Mouse (Mus musculus): ENCODE data around the gene Pdia4.
"Not testable (repeated sequence)": the region's sequence is repeated elsewhere in the genome, so short reads cannot be mapped to it uniquely, and the experiment has no call there.

Pdia4 gene

DNA sequence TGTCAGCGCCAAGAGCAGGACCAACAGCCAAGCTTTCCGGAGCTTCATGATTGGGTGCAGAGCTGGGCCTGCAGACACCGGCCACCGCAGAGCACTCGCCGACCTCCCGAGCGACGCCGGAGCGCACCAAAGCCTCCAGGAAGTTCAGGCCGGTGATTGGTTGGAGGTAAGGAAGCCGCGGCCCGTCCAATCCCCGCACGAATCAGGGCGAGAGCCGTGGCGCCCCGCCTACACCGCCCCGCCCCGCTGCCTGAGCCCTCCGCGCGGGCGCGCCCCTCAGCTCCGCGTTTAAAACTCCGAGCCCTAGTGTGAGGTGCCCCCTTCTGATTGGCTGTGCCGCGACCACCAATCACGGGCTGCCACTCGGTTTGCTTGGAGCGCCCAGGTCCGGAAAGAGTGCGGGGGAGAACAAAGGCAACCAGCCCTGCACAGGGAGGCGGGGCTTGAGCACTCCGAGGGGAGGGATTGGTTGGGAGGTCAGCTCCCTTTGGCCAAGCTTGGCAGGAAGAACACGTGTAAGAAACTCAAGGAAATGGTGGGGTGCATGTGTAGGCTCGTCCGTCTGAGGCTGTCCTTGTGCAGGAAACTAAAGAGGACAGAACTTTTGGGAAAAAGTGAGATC, at the start of gene Pdia4:
Pdia4 (minus strand) TSS at position 174 of the 622 bp plus-strand sequence.
- in situ Hi-C loops (cut with MboI; ENCODE audit: unreplicated experiment in 2 of 2) = no loop called here

- in situ Hi-C loops (cut with MboI; ENCODE audit: unreplicated experiment in 2 of 2) = not testable (repeated sequence)
Measured at GRCm38 (mm10) chr6:47857729-47858128, 44.5 kb upstream of the Pdia4 start.

DNA sequence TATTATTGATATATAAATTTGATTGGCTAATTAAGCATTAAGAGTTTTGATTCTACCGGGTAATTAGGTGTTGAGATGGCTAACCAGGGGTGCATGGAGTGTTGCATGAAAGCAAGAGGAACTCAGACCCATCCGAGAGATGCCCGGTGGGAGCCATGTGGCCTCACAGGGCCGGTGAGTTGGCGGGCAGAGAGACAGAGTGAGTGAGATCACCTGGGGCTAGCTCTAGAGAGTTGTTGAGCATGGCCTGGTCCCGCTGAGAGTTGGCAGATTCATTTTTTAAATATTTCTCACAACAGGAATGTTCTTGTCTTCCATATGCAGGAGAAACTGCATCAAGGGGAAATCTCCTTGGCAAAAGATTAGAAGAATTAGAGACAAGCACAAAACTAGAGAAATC, 44.0 kb upstream of the Pdia4 start:
- in situ Hi-C loops (cut with MboI; ENCODE audit: unreplicated experiment in 2 of 2) = no loop called here

DNA sequence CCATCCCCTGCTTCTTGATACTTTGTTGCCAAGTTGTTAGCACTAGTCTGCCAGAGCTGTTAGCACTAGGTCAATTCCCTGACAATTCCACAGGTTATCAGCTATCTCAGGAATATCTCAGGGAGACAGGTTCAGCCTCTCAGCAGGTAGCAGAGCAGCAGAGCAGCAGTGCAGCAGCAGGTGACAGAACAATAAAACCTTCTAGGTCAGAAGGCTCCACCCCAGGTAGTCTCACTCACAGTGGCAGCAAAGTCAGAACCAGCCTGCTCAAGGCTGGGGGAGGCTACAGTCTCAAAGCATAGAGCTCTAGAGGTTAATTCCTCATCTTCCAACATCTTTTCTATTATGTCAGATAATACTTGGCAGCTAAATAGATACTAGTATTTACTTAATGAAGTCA, 32.5 kb upstream of the Pdia4 start:
- in situ Hi-C loops (cut with MboI; ENCODE audit: unreplicated experiment in 2 of 2) = no loop called here

DNA sequence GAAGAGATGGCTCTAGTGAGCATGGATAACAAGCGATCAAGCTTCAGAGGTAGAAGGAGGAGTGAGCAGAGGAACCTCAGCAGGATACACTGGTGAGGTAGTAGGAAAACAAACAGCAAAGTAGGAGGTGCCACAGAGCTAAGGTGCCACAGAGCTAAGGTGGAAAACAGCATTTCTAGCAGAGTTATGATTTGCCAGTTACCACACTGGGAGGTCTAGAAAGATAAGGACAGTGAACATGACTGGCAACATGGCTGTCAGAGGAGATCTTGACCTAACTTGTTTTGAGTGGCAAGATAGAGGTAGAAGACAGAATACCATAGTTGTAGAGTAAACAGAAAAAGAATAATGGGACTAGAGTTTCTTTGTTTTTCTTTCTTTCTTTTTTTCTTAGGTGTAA, 29.1 kb upstream of the Pdia4 start:
- in situ Hi-C loops (cut with MboI; ENCODE audit: unreplicated experiment in 2 of 2) = no loop called here

GRCm38 (mm10) chr6:47841831-47842230, 28.6 kb upstream of the Pdia4 start:
- in situ Hi-C loops (cut with MboI; ENCODE audit: unreplicated experiment in 2 of 2) = no loop called here

DNA sequence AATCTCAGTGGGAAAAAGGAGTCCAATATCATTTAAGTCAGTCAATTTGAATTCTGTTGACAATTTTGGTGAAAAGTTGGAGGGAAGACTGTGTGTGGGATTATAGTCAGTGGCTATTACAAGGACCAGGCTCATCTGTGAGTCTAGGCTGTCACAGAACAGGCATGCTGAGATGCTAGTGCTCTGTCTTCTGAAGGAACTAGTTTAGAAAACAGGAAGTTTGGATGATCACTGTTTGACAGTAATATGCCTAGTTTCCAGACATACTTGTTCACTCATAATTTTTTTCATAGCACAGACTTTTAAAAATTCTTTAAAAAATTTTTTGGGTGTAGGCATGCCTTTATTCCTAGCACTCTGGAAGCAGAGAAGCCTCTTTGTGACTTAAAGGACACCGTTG, 27.8 kb upstream of the Pdia4 start:
- in situ Hi-C loops (cut with MboI; ENCODE audit: unreplicated experiment in 2 of 2) = no loop called here

- in situ Hi-C loops (cut with MboI; ENCODE audit: unreplicated experiment in 2 of 2) = loop anchor here in 1 of 2 experiments (5.0 kb wide), 1 partner anchor 130 kb away; no protein-coding TSS in a partner anchor
Measured at GRCm38 (mm10) chr6:47837630-47838029, 24.4 kb upstream of the Pdia4 start.

- in situ Hi-C loops (cut with MboI; ENCODE audit: unreplicated experiment in 2 of 2) = loop anchor here in 1 of 2 experiments (5.0 kb wide), 1 partner anchor 131 kb away; no protein-coding TSS in a partner anchor
Measured at GRCm38 (mm10) chr6:47835984-47836521, 22.8 kb upstream of the Pdia4 start.

- in situ Hi-C loops (cut with MboI; ENCODE audit: unreplicated experiment in 2 of 2) = loop anchor here in 1 of 2 experiments (5.0 kb wide), 1 partner anchor 132 kb away; no protein-coding TSS in a partner anchor
Measured at GRCm38 (mm10) chr6:47835482-47835983, 22.3 kb upstream of the Pdia4 start, which contains the start of gene Zfp398. Gene Zfp398 (plus strand): TSS chr6:47835661.

- in situ Hi-C loops (cut with MboI; ENCODE audit: unreplicated experiment in 2 of 2) = no loop called here
Measured at GRCm38 (mm10) chr6:47832220-47832619, 19.0 kb upstream of the Pdia4 start.

- in situ Hi-C loops (cut with MboI; ENCODE audit: unreplicated experiment in 2 of 2) = no loop called here
Measured at GRCm38 (mm10) chr6:47830104-47831078, 17.2 kb upstream of the Pdia4 start, which contains the start of gene Zfp786. Gene Zfp786 (minus strand): TSS chr6:47830867.

- in situ Hi-C loops (cut with MboI; ENCODE audit: unreplicated experiment in 2 of 2) = loop anchor here (5.0 kb wide), 1 partner anchor 37 kb away; no protein-coding TSS in a partner anchor
Measured at GRCm38 (mm10) chr6:47828950-47829349, 15.7 kb upstream of the Pdia4 start.

DNA sequence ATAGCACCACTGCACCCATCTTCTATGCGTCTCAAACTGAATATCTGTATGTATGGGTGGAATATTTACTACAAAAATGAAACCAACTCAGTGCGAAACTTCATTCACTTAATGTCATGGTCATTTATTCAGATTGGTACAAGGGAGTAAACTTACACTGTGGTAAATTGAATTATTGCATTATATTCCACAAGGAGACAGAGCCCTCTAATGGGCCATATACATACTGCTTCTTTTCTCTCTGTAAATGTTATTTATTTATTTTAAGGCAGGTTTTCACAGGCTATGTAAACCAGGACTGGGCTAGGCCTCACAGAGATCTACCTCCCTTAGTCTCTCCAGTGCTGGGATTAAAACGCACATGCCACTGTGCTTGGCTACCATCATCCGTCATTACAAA, 14.2 kb upstream of the Pdia4 start:
- in situ Hi-C loops (cut with MboI; ENCODE audit: unreplicated experiment in 2 of 2) = loop anchor here (5.0 kb wide), 1 partner anchor 35 kb away; no protein-coding TSS in a partner anchor

DNA sequence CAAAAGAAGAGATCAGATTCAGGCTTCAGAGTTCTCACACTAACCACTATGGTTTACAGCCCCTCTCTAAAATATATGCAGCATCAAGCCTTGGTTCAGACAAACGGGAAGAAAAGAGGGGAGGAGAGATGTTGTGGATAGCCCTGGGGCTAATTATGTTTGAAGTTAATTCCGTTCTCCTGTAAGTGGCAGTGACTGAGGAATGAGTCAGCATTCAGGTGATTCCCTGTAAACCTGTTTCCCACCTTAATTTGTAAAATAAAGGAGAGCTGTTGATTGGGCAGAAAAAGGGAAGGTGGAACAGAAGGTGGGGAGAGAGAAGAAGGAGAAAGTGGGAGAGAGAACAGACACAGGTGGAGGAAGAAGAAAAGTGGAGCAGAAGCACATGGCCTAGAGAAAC, 11.0 kb upstream of the Pdia4 start:
- in situ Hi-C loops (cut with MboI; ENCODE audit: unreplicated experiment in 2 of 2) = no loop called here

GRCm38 (mm10) chr6:47821776-47822175, 8.5 kb upstream of the Pdia4 start:
- in situ Hi-C loops (cut with MboI; ENCODE audit: unreplicated experiment in 2 of 2) = no loop called here

DNA sequence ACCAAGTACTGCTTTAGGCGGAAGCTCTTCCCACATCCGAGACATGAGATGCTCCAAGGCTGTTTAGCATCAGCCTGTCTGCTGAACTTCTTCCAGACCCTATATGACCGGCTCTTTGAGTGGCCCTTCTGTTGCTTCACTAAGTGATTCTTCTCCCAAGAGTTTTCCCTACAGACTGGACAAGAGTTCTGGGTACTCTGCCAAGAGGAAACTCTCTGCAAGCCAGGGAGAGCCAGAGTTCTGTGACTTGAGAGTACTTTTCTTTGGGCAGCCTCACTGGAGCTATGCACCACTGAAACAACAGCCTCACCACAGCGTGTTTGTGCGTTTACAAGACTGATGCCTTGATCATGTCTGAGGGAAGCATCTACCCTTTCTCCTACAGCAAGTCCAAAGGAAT, 8.0 kb upstream of the Pdia4 start:
- in situ Hi-C loops (cut with MboI; ENCODE audit: unreplicated experiment in 2 of 2) = no loop called here

- in situ Hi-C loops (cut with MboI; ENCODE audit: unreplicated experiment in 2 of 2) = no loop called here
Measured at GRCm38 (mm10) chr6:47819626-47820325, 6.5 kb upstream of the Pdia4 start.

- in situ Hi-C loops (cut with MboI; ENCODE audit: unreplicated experiment in 2 of 2) = no loop called here
Measured at GRCm38 (mm10) chr6:47818721-47819120, 5.5 kb upstream of the Pdia4 start.

DNA sequence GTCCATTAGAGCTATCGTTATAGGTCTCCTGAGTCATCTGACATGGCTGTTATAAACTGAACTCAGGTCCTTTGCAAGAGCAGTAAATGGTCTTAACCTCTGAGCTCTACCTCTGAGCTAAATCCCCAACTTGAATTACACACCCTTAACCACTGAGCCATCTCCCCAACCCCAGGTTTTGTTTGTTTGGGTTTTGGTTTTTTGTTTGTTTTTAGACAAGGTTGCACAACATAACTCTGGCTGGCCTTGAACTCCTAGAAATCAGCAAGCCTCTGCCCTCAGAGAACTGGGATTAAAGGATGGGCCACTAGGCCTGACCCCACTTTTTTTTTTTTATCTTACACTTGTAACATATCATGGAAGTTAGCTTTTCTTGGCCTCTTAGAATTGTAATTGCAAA, 2.9 kb upstream of the Pdia4 start:
- in situ Hi-C loops (cut with MboI; ENCODE audit: unreplicated experiment in 2 of 2) = no loop called here

Data from v-Abl transformed pro-B cells (cell line).